Mouse (Mus musculus): ENCODE results near the gene Trpv3. TPM values are rescaled to one million over a fixed set of nuclear protein-coding genes. Genes with fewer than 3 reads are reported as not detected.

The Trpv3 gene
- 1.4 TPM for polyA plus RNA-seq (2015; fragmentation: Illumina TruSeq; extraction: RNeasy Lipid Tissue Mini Kit (QIAGEN cat#74804); ENCODE audit: insufficient read depth, low replicate concordance)

DNA sequence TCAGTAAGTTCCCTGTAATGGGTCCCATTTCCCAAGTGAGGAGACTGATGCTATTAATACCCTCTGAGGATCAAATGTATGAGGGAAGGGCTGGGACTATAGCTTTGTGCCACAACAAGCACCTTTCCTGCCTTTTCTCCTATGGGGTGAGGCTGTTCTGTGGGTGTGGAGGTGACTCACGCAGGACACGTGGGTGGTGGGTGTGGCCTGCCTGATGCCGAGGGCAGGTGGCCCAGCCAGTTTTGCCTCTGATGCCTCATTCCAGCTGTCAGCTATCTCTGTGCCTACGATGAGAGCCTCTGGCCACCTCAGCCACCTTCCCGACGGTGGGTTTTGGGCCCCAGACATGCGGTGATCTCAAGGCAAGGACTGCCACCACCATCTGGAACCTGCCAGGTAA, at the start of gene Trpv3:
TSS of gene Trpv3 (plus strand) at position 122 of the 400 bp plus-strand sequence.

GRCm38 (mm10) chr11:73233992-73234391, 33.2 kb upstream of the Trpv3 start, which contains the start of gene Trpv1:
TSS of gene Trpv1 (plus strand) at chr11:73234292.

DNA sequence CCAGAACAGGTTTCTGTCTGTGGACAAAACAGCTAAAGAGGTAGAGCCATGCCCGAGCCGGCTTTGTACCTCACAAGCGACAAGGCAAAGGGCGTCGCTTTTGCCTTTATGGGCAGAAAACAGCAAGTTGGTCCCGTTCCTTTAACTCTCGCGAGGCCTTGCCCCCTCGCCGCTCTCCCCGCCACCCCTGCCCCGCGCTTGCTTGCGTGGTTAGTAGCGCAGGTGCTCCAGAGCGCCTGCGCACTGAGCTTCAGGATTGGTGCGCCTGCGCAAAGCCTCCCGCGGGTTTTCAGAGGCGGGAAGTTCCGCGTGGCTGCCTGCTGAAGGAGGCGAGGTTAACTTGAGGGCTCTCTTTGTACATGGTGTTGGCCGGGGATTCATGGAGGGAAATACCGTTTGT, 62.3 kb downstream of the Trpv3 start, which contains the start of the genes Aspa, Gm49340 and Spata22:
TSS of gene Aspa (minus strand) at position 155 of the 400 bp plus-strand sequence.
TSS of gene Gm49340 (plus strand) at position 300 of the 400 bp plus-strand sequence.
TSS of gene Spata22 (plus strand) at position 300 of the 400 bp plus-strand sequence.

Other genes with a start within 250 kb of the Trpv3 start
- 2.9 TPM for gene Camkk1, start 248.4 kb upstream of the Trpv3 start, polyA plus RNA-seq (2015; fragmentation: Illumina TruSeq; extraction: RNeasy Lipid Tissue Mini Kit (QIAGEN cat#74804); ENCODE audit: insufficient read depth, low replicate concordance)
- 11.3 TPM for gene Ncbp3, start 219.6 kb upstream of the Trpv3 start, polyA plus RNA-seq (2015; fragmentation: Illumina TruSeq; extraction: RNeasy Lipid Tissue Mini Kit (QIAGEN cat#74804); ENCODE audit: insufficient read depth, low replicate concordance)
- gene Itgae, start 176.8 kb upstream of the Trpv3 start, polyA plus RNA-seq (2015; fragmentation: Illumina TruSeq; extraction: RNeasy Lipid Tissue Mini Kit (QIAGEN cat#74804); ENCODE audit: insufficient read depth, low replicate concordance): 5.1 TPM
- 8.5 TPM for gene Haspin, start 129.1 kb upstream of the Trpv3 start, polyA plus RNA-seq (2015; fragmentation: Illumina TruSeq; extraction: RNeasy Lipid Tissue Mini Kit (QIAGEN cat#74804); ENCODE audit: insufficient read depth, low replicate concordance)
- gene P2rx5, start 107.0 kb upstream of the Trpv3 start, polyA plus RNA-seq (2015; fragmentation: Illumina TruSeq; extraction: RNeasy Lipid Tissue Mini Kit (QIAGEN cat#74804); ENCODE audit: insufficient read depth, low replicate concordance): 0.90 TPM
- gene Emc6, start 90.4 kb upstream of the Trpv3 start, polyA plus RNA-seq (2015; fragmentation: Illumina TruSeq; extraction: RNeasy Lipid Tissue Mini Kit (QIAGEN cat#74804); ENCODE audit: insufficient read depth, low replicate concordance): 43.9 TPM
- 26.3 TPM for gene Tax1bp3, start 90.3 kb upstream of the Trpv3 start, polyA plus RNA-seq (2015; fragmentation: Illumina TruSeq; extraction: RNeasy Lipid Tissue Mini Kit (QIAGEN cat#74804); ENCODE audit: insufficient read depth, low replicate concordance)
- gene Ctns, start 68.3 kb upstream of the Trpv3 start, polyA plus RNA-seq (2015; fragmentation: Illumina TruSeq; extraction: RNeasy Lipid Tissue Mini Kit (QIAGEN cat#74804); ENCODE audit: insufficient read depth, low replicate concordance): 23.1 TPM
- 3.7 TPM for gene Shpk, start 67.9 kb upstream of the Trpv3 start, polyA plus RNA-seq (2015; fragmentation: Illumina TruSeq; extraction: RNeasy Lipid Tissue Mini Kit (QIAGEN cat#74804); ENCODE audit: insufficient read depth, low replicate concordance)
- not detected for gene Trpv1, start 33.1 kb upstream of the Trpv3 start, polyA plus RNA-seq (2015; fragmentation: Illumina TruSeq; extraction: RNeasy Lipid Tissue Mini Kit (QIAGEN cat#74804); ENCODE audit: insufficient read depth, low replicate concordance)
- 2.9 TPM for gene Aspa, start 62.2 kb downstream of the Trpv3 start, polyA plus RNA-seq (2015; fragmentation: Illumina TruSeq; extraction: RNeasy Lipid Tissue Mini Kit (QIAGEN cat#74804); ENCODE audit: insufficient read depth, low replicate concordance)
- not detected for gene Gm49340, start 62.4 kb downstream of the Trpv3 start, polyA plus RNA-seq (2015; fragmentation: Illumina TruSeq; extraction: RNeasy Lipid Tissue Mini Kit (QIAGEN cat#74804); ENCODE audit: insufficient read depth, low replicate concordance)
- not detected for gene Spata22, start 62.4 kb downstream of the Trpv3 start, polyA plus RNA-seq (2015; fragmentation: Illumina TruSeq; extraction: RNeasy Lipid Tissue Mini Kit (QIAGEN cat#74804); ENCODE audit: insufficient read depth, low replicate concordance)
- not detected for gene Olfr20, start 83.4 kb downstream of the Trpv3 start, polyA plus RNA-seq (2015; fragmentation: Illumina TruSeq; extraction: RNeasy Lipid Tissue Mini Kit (QIAGEN cat#74804); ENCODE audit: insufficient read depth, low replicate concordance)
- gene Olfr376, start 103.9 kb downstream of the Trpv3 start, polyA plus RNA-seq (2015; fragmentation: Illumina TruSeq; extraction: RNeasy Lipid Tissue Mini Kit (QIAGEN cat#74804); ENCODE audit: insufficient read depth, low replicate concordance): not detected
- gene Olfr1, start 132.2 kb downstream of the Trpv3 start, polyA plus RNA-seq (2015; fragmentation: Illumina TruSeq; extraction: RNeasy Lipid Tissue Mini Kit (QIAGEN cat#74804); ENCODE audit: insufficient read depth, low replicate concordance): not detected
- gene Olfr378, start 161.1 kb downstream of the Trpv3 start, polyA plus RNA-seq (2015; fragmentation: Illumina TruSeq; extraction: RNeasy Lipid Tissue Mini Kit (QIAGEN cat#74804); ENCODE audit: insufficient read depth, low replicate concordance): not detected
- not detected for gene Olfr380, start 190.1 kb downstream of the Trpv3 start, polyA plus RNA-seq (2015; fragmentation: Illumina TruSeq; extraction: RNeasy Lipid Tissue Mini Kit (QIAGEN cat#74804); ENCODE audit: insufficient read depth, low replicate concordance)
- not detected for gene Olfr381, start 224.2 kb downstream of the Trpv3 start, polyA plus RNA-seq (2015; fragmentation: Illumina TruSeq; extraction: RNeasy Lipid Tissue Mini Kit (QIAGEN cat#74804); ENCODE audit: insufficient read depth, low replicate concordance)
- not detected for gene Olfr382, start 249.8 kb downstream of the Trpv3 start, polyA plus RNA-seq (2015; fragmentation: Illumina TruSeq; extraction: RNeasy Lipid Tissue Mini Kit (QIAGEN cat#74804); ENCODE audit: insufficient read depth, low replicate concordance)